ENCODE assay signal across 15 mouse cellular contexts in genomic region chr19:40746603-40747002, GRCm38 (mm10). TPM values are rescaled to one million over a fixed set of nuclear protein-coding genes. Genes with fewer than 3 reads are reported as not detected.
DNase-seq lines count a peak whose midpoint lies in the region; ATAC-seq and TF ChIP-seq lines count a peak whose summit lies in the region.
"Had no signal": no experiment of that assay in that cellular context is flagged by ENCODE, and none has a peak within 500 bp of the region (broad histone marks: within the 10 kb centered on the region; RNA-seq: fewer than 3 reads in every experiment).

No protein-coding gene starts in this region.

- no peak overlapping the region for H3K4me3 ChIP-seq in liver, postnatal 0 days (ENCODE audit: low read depth, low read length)
- H3K4me3 ChIP-seq: embryonic facial prominence, embryonic 12.5 days; hindbrain, embryonic 15.5 days; megakaryocyte, embryonic 14.5 days; neural tube, embryonic 15.5 days; stomach, embryonic 15.5 days had no signal

- H3K27ac ChIP-seq in liver, postnatal 0 days (ENCODE audit: low read depth) = no peak overlapping the region
- H3K27ac ChIP-seq: embryonic facial prominence, embryonic 12.5 days; hindbrain, embryonic 15.5 days; neural tube, embryonic 15.5 days; stomach, embryonic 15.5 days had no signal

- no peak overlapping the region for H3K4me2 ChIP-seq in liver, postnatal 0 days (ENCODE audit: low read depth, low read length)
- H3K4me2 ChIP-seq: embryonic facial prominence, embryonic 12.5 days; hindbrain, embryonic 15.5 days; neural tube, embryonic 15.5 days; stomach, embryonic 15.5 days had no signal

- peak; percentile 78 to 82 for DNase-seq in cerebellum, postnatal 10 days
- no peak for DNase-seq in cerebellum, adult 11-12 months
- DNase-seq in liver, postnatal 0 days = no peak
- DNase-seq in liver = no peak
- DNase-seq in brain, embryonic 18.5 days (ENCODE audit: low read depth, low spot score) = peak; percentile 36
- no peak for DNase-seq in adrenal gland, adult 8-10 months
- no peak for DNase-seq in urinary bladder, postnatal 25 days (ENCODE audit: low spot score)
- DNase-seq: adrenal gland, postnatal 25 days; gastrocnemius, postnatal 10 days had no signal

- H3K9ac ChIP-seq in liver, postnatal 0 days (replicated peaks) = no peak overlapping the region
- H3K9ac ChIP-seq: embryonic facial prominence, embryonic 12.5 days; hindbrain, embryonic 15.5 days; neural tube, embryonic 15.5 days; stomach, embryonic 15.5 days had no signal

- TF ChIP-seq CTCF in liver, postnatal 0 days (IDR thresholded peaks at IDR 0.05; ENCODE audit: low read depth) = peak; percentile 51

- 48% methylated on average over 4 of the region's 4 CpGs for WGBS in liver, postnatal 0 days (ENCODE audit: insufficient replicate concordance)

- TF ChIP-seq EP300 in liver, postnatal 0 days (IDR thresholded peaks at IDR 0.05; ENCODE audit: low read depth) = no peak

- H3K9me3 ChIP-seq in liver, postnatal 0 days (ENCODE audit: low read length) = no peaks in the 10 kb centered on the region
- H3K9me3 ChIP-seq: embryonic facial prominence, embryonic 12.5 days; hindbrain, embryonic 15.5 days; megakaryocyte, embryonic 14.5 days; neural tube, embryonic 15.5 days; stomach, embryonic 15.5 days had no signal

- no peaks in the 10 kb centered on the region for H3K27me3 ChIP-seq in liver, postnatal 0 days (ENCODE audit: insufficient read depth, low read length)
- H3K27me3 ChIP-seq: embryonic facial prominence, embryonic 12.5 days; hindbrain, embryonic 15.5 days; megakaryocyte, embryonic 14.5 days; neural tube, embryonic 15.5 days; stomach, embryonic 15.5 days had no signal

- H3K4me1 ChIP-seq in liver, postnatal 0 days (ENCODE audit: insufficient read depth) = no peaks in the 10 kb centered on the region
- H3K4me1 ChIP-seq: embryonic facial prominence, embryonic 12.5 days; hindbrain, embryonic 15.5 days; neural tube, embryonic 15.5 days; stomach, embryonic 15.5 days had no signal

- H3K36me3 ChIP-seq in liver, postnatal 0 days (replicated peaks; ENCODE audit: insufficient read depth, low read length) = no peaks in the 10 kb centered on the region
- H3K36me3 ChIP-seq: embryonic facial prominence, embryonic 12.5 days; hindbrain, embryonic 15.5 days; neural tube, embryonic 15.5 days; stomach, embryonic 15.5 days had no signal

- no peak for ATAC-seq in liver, postnatal 0 days
- peak; percentile 69 for ATAC-seq in megakaryocyte progenitor cell, adult 5-6 weeks (replicated peaks; ENCODE audit: poor library complexity)

RNA-seq across cellular contexts. Expression of gene Cc2d2b, which starts 1.9 kb away (rescaled TPM):
- 1.2 and 1.3 TPM in 2 replicates for polyA plus RNA-seq in liver, postnatal 0 days (2015; fragmentation: Nextera tagmentation; extraction: Ambion mirVana)
- total RNA-seq in megakaryocyte progenitor cell, adult 5-6 weeks (2015) = 0.15 and 0.81 TPM in 2 replicates
- 0.37 TPM in 1 of 2 replicates, not detected in the other for total RNA-seq in megakaryocyte progenitor cell, adult 5-6 weeks (2017)
- not detected for total RNA-seq in adrenal gland, adult 8-10 months (2022)
- total RNA-seq: gastrocnemius, postnatal 10 days had no signal

Comparison
In these comparisons a context has a peak if more than half of its experiments do, and no peak if none do; other contexts are left out.
1. DNase-seq: peak in cerebellum, postnatal 10 days (2 of 2) and brain, embryonic 18.5 days (single experiment); none in cerebellum, adult 11-12 months (single experiment), liver, postnatal 0 days (single experiment), liver (single experiment), adrenal gland, adult 8-10 months (single experiment) and urinary bladder, postnatal 25 days (single experiment).